Mouse (Mus musculus) forebrain, embryonic 16.5 days (tissue): ENCODE measurements around the gene Mettl8. TPM values are rescaled to one million over a fixed set of nuclear protein-coding genes. Genes with fewer than 3 reads are reported as not detected.

Source experiments
- polyA plus RNA-seq: library from polyadenylated mRNA; unstranded; fragments of >200 nt; fragmentation: Nextera tagmentation; extraction: Ambion mirVana; gene quantifications from 2 replicates; pipeline ENCODE4 v1.2.1, GENCODE M21; 2015

Gene Mettl8
- polyA plus RNA-seq, 1 experiment from 2014 or later: 15.3 TPM

Other genes with a start within 250 kb of the Mettl8 start
- 19.1 and 20.5 TPM in 2 replicates for gene Tlk1, start 229.9 kb downstream of the Mettl8 start, polyA plus RNA-seq
- 37.2 and 43.3 TPM in 2 replicates for gene Dcaf17, start 255 bp downstream of the Mettl8 start, polyA plus RNA-seq
- 1.5 and 1.9 TPM in 2 replicates for gene Cybrd1, start 62.3 kb upstream of the Mettl8 start, polyA plus RNA-seq
- 189 and 197 TPM in 2 replicates for gene Dync1i2, start 156.1 kb upstream of the Mettl8 start, polyA plus RNA-seq